Mouse (Mus musculus): ENCODE results near the gene Pglyrp1. TPM values are rescaled to one million over a fixed set of nuclear protein-coding genes. Genes with fewer than 3 reads are reported as not detected.
A peak's percentile ranks its signal among the peaks of the same experiment; 100 is the strongest.

Gene Pglyrp1
- polyA plus RNA-seq, 1 experiment from 2014 or later = 2.1 TPM

DNA sequence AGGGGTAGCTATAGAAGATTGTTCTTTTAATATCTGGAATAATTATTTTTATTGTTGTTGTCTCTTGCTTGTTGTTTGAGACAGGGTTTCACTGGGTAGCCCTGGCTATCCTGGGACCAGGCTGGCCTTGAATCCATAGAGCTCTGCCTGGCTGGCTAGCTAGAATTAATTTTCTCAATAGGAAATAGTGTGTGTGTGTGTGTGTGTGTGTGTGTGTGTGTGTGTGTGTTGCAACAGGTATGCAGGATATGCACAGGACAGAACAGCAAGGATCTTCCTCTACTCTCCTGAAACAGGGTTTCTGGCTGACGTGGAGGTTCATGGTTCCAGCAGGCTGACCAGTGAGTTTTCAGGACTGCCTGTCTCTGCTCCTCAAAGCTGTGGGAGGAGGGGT is 30.0 kb upstream of the Pglyrp1 start:
- no peaks in the 10 kb centered on the region for H3K27me3 ChIP-seq (ENCODE audit: control insufficient read depth, insufficient read depth, low read length)
- no peaks in the 10 kb centered on the region for H3K9me3 ChIP-seq (ENCODE audit: control insufficient read depth, low read length)
- no peak overlapping the region for H3K27ac ChIP-seq (ENCODE audit: low read depth, low read length)
- no peak overlapping the region for H3K9ac ChIP-seq (ENCODE audit: low read length)
- H3K36me3 ChIP-seq (ENCODE audit: control insufficient read depth, insufficient read depth, low read length) = no peaks in the 10 kb centered on the region
- no peak overlapping the region for H3K4me2 ChIP-seq (ENCODE audit: low read depth)
- DNase-seq (ENCODE audit: low spot score) (no peak), ATAC-seq (ENCODE audit: insufficient read depth, low FRiP score, low TSS enrichment) (no peak)
- H3K4me3 ChIP-seq (ENCODE audit: low read depth, low read length) = no peak overlapping the region
- WGBS = 88% methylated on average over 1 of the region's 1 CpGs
- no peaks in the 10 kb centered on the region for H3K4me1 ChIP-seq (ENCODE audit: control insufficient read depth, insufficient read depth, low read length)

DNA sequence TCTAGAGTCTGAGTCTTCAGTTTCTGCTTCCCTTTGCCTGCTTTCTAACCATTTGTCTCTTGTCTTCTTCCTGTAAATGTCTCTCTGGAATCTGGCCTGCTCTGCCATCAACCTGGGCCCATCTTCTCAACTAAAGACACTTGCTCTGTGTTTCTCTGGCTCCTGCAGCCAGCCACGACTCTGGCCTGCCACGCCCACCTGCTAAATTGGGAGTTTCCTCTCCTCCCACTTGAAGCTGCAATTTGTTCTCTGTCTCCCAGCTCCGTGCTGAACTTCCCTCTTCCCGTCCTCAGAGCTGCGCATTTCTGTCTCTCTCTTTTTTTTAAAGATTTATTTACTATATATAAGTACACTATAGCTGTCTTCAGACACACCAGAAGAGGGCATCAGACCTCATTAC is 26.3 kb upstream of the Pglyrp1 start:
- Histone ChIP-seq H3K4me2 (ENCODE audit: low read depth) (no peak overlapping the region), H3K9ac (ENCODE audit: low read length) (no peak overlapping the region), H3K9me3 (ENCODE audit: control insufficient read depth, low read length) (no peaks in the 10 kb centered on the region), H3K27ac (ENCODE audit: low read depth, low read length) (no peak overlapping the region), H3K4me1 (ENCODE audit: control insufficient read depth, insufficient read depth, low read length) (no peaks in the 10 kb centered on the region), H3K4me3 (ENCODE audit: low read depth, low read length) (no peak overlapping the region), H3K27me3 (ENCODE audit: control insufficient read depth, insufficient read depth, low read length) (no peaks in the 10 kb centered on the region), H3K36me3 (ENCODE audit: control insufficient read depth, insufficient read depth, low read length) (no peaks in the 10 kb centered on the region)
- DNase-seq (ENCODE audit: low spot score) (no peak), ATAC-seq (ENCODE audit: insufficient read depth, low FRiP score, low TSS enrichment) (no peak)
- WGBS = 32% methylated on average over 5 of the region's 5 CpGs

DNA sequence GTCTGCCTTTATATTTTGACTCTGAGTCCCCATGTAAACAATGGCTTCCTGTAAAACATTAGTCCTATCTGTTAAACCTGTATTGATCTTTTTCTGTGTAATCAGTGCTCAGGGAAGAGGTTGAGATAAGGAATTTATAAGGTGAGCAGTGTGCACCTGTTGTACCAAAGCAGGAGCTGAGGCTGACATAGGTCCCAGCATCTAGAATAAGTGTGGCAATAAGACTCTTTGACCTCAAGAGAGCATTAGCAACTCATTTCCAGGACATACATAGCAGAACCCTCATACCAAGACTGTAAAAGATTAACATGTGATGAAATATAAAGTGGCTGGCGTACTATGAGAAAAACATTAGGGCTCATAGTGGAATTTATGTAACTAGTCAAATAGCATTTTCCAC is 22.7 kb upstream of the Pglyrp1 start:
- H3K27me3 ChIP-seq (ENCODE audit: control insufficient read depth, insufficient read depth, low read length) = no peaks in the 10 kb centered on the region
- 95% methylated on average over 1 of the region's 1 CpGs for WGBS
- no peak for ATAC-seq (ENCODE audit: insufficient read depth, low FRiP score, low TSS enrichment)
- H3K9ac ChIP-seq (ENCODE audit: low read length) = no peak overlapping the region
- H3K4me1 ChIP-seq (ENCODE audit: control insufficient read depth, insufficient read depth, low read length) = no peaks in the 10 kb centered on the region
- no peaks in the 10 kb centered on the region for H3K9me3 ChIP-seq (ENCODE audit: control insufficient read depth, low read length)
- no peaks in the 10 kb centered on the region for H3K36me3 ChIP-seq (ENCODE audit: control insufficient read depth, insufficient read depth, low read length)
- no peak overlapping the region for H3K4me2 ChIP-seq (ENCODE audit: low read depth)
- DNase-seq (ENCODE audit: low spot score) = no peak
- H3K4me3 ChIP-seq (ENCODE audit: low read depth, low read length) = no peak overlapping the region
- no peak overlapping the region for H3K27ac ChIP-seq (ENCODE audit: low read depth, low read length)

DNA sequence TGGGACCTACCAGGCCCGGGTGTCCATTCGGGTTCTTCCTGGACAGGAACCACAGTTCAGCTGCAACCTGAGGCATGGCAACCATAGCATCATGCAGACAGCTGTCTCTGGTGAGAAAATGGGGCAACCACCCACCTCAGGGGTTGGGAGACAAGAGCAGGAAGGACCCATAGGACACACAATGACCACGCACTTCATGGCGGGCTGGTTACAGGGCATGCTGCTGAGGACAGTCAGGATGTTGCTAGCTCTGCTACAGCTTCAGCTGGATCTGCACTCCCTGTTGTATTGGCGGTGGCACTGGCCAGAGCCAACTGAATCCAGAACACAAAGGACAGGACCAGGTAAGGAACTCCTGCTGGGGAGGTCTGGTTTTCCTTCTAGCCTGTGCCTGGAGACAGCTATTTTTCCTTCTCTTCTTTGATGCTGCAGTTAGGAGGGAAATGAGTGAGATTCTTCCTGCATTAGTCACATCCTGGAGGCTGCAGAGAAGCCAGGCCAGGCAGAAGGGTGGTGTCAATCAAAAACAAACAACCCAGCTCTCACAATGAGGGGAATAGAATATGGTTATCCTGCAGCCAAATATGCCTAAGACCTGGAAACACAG is 12.7 kb upstream of the Pglyrp1 start:
- Histone ChIP-seq H3K27me3 (ENCODE audit: control insufficient read depth, insufficient read depth, low read length) (no peaks in the 10 kb centered on the region), H3K27ac (ENCODE audit: low read depth, low read length) (0 out of 2 replicates have a peak overlapping the region, but pooled peaks have one; percentile 42), H3K4me2 (ENCODE audit: low read depth) (no peak overlapping the region), H3K36me3 (ENCODE audit: control insufficient read depth, insufficient read depth, low read length) (no peaks in the 10 kb centered on the region), H3K9me3 (ENCODE audit: control insufficient read depth, low read length) (no peaks in the 10 kb centered on the region; the same call in 1 of the 2 replicates), H3K9ac (ENCODE audit: low read length) (no peak overlapping the region), H3K4me3 (ENCODE audit: low read depth, low read length) (no peak overlapping the region), H3K4me1 (ENCODE audit: control insufficient read depth, insufficient read depth, low read length) (no peaks in the 10 kb centered on the region)
- ATAC-seq (ENCODE audit: insufficient read depth, low FRiP score, low TSS enrichment) (no peak), DNase-seq (ENCODE audit: low spot score) (no peak)
- WGBS = 77% methylated on average over 5 of the region's 5 CpGs

DNA sequence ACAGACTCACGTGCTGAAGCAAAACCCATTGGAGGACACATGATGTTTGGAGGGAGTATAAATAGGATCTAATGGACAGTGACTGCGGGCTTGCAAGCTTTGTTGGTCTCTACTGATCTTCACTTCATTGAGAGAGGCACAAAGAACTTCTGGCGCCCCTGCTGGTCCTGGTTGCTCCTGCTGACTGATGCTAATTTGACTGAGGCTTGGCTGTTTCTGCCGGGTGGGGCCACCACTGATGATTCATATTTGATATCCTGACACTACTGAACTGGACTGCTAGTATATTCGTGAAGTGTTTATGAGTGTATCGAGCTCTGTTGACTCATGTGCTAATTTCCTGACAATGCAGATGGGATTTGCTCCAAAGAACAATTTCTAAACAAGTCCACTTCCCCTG is 8.3 kb upstream of the Pglyrp1 start:
- DNase-seq (ENCODE audit: low spot score) (no peak), ATAC-seq (ENCODE audit: insufficient read depth, low FRiP score, low TSS enrichment) (no peak)
- no peaks in the 10 kb centered on the region for H3K27me3 ChIP-seq (ENCODE audit: control insufficient read depth, insufficient read depth, low read length)
- no peak overlapping the region for H3K27ac ChIP-seq (ENCODE audit: low read depth, low read length)
- H3K4me3 ChIP-seq (ENCODE audit: low read depth, low read length) = no peak overlapping the region
- no peak overlapping the region for H3K4me2 ChIP-seq (ENCODE audit: low read depth)
- WGBS = 91% methylated on average over 6 of the region's 6 CpGs
- H3K36me3 ChIP-seq (ENCODE audit: control insufficient read depth, insufficient read depth, low read length) = no peaks in the 10 kb centered on the region
- H3K9me3 ChIP-seq (ENCODE audit: control insufficient read depth, low read length) = no peaks in the 10 kb centered on the region; the same call in 1 of the 2 replicates
- H3K9ac ChIP-seq (ENCODE audit: low read length) = no peak overlapping the region
- H3K4me1 ChIP-seq (ENCODE audit: control insufficient read depth, insufficient read depth, low read length) = no peaks in the 10 kb centered on the region

DNA sequence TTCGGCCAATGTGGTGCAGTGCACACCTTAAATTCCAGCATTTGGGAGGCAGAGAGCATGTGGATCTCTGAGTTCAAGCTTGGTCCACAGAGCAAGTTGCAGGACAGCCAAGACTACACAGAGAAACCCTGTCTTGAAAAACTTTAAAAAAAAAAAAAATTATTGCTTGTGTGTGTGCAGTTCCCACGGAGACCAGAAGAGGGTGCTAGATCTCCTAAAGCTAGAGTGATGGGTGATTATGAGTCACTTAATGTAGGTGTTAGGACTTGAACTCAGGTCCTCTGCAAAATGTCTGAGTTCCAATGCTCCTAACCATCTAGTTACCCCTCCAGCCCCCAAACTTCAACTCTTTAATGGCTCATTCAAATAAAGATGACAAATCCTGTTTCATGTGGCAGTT is 2.6 kb upstream of the Pglyrp1 start:
- no peak overlapping the region for H3K4me3 ChIP-seq (ENCODE audit: low read depth, low read length)
- H3K4me1 ChIP-seq (ENCODE audit: control insufficient read depth, insufficient read depth, low read length) = no peaks in the 10 kb centered on the region
- no peaks in the 10 kb centered on the region for H3K36me3 ChIP-seq (ENCODE audit: control insufficient read depth, insufficient read depth, low read length)
- H3K9me3 ChIP-seq (ENCODE audit: control insufficient read depth, low read length) = no peaks in the 10 kb centered on the region
- H3K27me3 ChIP-seq (ENCODE audit: control insufficient read depth, insufficient read depth, low read length) = no peaks in the 10 kb centered on the region
- no peak overlapping the region for H3K27ac ChIP-seq (ENCODE audit: low read depth, low read length)
- H3K9ac ChIP-seq (ENCODE audit: low read length) = no peak overlapping the region
- H3K4me2 ChIP-seq (ENCODE audit: low read depth) = no peak overlapping the region
- ATAC-seq (ENCODE audit: insufficient read depth, low FRiP score, low TSS enrichment) (no peak), DNase-seq (ENCODE audit: low spot score) (no peak)
- 86% methylated on average over 2 of the region's 2 CpGs for WGBS

DNA sequence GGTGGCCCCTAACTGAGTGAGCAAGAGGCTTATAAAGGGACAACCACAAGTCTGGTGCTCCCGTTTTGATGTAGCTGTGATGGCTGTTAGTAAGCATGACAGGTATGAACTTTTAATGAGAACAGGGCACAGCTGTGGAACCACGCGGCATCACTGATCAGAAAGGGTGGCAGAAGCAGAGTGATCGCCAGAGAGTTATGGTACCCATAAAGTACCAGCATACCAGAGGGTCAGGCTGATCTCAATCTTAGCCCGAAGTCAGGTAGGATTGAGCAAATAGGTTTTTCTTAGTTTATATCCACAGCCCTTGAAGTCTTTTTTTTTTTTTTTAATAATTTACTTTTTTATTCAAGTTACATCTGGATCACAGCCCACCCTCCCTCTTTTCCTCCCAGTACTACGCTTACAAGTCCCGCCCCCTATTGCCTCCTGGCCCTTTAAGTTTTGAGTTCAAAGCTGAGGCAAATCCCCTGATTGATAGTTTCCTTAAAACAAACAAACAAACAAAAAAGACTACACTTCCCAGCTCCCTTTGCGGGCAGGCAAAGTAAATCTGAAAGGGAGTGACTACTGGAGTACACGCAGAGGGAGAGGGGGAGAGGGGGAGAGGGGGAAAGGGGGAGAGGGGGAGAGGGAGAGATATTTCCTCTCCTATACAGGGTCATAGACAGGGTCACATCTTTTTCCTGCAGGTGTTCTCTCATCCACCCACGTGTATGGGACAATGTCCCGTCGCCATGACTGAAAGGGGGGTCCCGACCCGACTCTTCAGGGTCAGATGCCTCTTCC is 1.1 kb downstream of the Pglyrp1 start:
- Histone ChIP-seq H3K4me1 (ENCODE audit: control insufficient read depth, insufficient read depth, low read length) (no peaks in the 10 kb centered on the region), H3K27ac (ENCODE audit: low read depth, low read length) (no peak overlapping the region), H3K36me3 (ENCODE audit: control insufficient read depth, insufficient read depth, low read length) (no peaks in the 10 kb centered on the region), H3K4me2 (ENCODE audit: low read depth) (peak overlapping the region; percentile 73), H3K9me3 (ENCODE audit: control insufficient read depth, low read length) (no peaks in the 10 kb centered on the region), H3K27me3 (ENCODE audit: control insufficient read depth, insufficient read depth, low read length) (no peaks in the 10 kb centered on the region), H3K4me3 (ENCODE audit: low read depth, low read length) (peak overlapping the region; percentile 35), H3K9ac (ENCODE audit: low read length) (peak overlapping the region; percentile 39; the same call in 1 of the 2 replicates)
- 36% methylated on average over 13 of the region's 14 CpGs for WGBS
- DNase-seq (ENCODE audit: low spot score) (no peak), ATAC-seq (ENCODE audit: insufficient read depth, low FRiP score, low TSS enrichment) (peak; percentile 60)

DNA sequence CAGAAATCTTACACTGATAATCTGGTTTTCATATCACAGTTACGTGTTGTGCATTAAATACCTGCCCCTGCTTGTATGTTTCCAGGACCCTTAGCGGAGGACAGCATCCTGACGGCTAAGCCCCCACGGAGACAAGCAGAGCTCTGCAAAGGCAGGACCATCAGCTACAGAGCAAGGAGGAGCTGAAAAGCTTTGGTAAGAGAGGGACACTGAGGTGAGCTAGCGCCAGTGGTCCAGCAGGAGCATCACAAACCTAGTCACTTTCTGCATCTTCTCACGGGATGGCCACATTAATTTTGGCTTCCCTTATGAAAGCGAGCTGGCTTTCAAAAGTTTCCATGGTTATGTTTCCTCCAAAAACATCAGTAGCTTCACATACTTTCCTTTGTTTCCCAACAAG is 1.7 kb downstream of the Pglyrp1 start:
- DNase-seq (ENCODE audit: low spot score) (peak; percentile 19), ATAC-seq (ENCODE audit: insufficient read depth, low FRiP score, low TSS enrichment) (peak; percentile 67)
- H3K4me2 ChIP-seq (ENCODE audit: low read depth) = peak overlapping the region; percentile 73
- H3K27me3 ChIP-seq (ENCODE audit: control insufficient read depth, insufficient read depth, low read length) = no peaks in the 10 kb centered on the region
- no peaks in the 10 kb centered on the region for H3K36me3 ChIP-seq (ENCODE audit: control insufficient read depth, insufficient read depth, low read length)
- 4% methylated on average over 7 of the region's 7 CpGs for WGBS
- H3K9me3 ChIP-seq (ENCODE audit: control insufficient read depth, low read length) = no peaks in the 10 kb centered on the region
- H3K4me3 ChIP-seq (ENCODE audit: low read depth, low read length) = peak overlapping the region; percentile 35
- H3K27ac ChIP-seq (ENCODE audit: low read depth, low read length) = no peak overlapping the region
- no peaks in the 10 kb centered on the region for H3K4me1 ChIP-seq (ENCODE audit: control insufficient read depth, insufficient read depth, low read length)
- peak overlapping the region; percentile 39 for H3K9ac ChIP-seq (ENCODE audit: low read length)

DNA sequence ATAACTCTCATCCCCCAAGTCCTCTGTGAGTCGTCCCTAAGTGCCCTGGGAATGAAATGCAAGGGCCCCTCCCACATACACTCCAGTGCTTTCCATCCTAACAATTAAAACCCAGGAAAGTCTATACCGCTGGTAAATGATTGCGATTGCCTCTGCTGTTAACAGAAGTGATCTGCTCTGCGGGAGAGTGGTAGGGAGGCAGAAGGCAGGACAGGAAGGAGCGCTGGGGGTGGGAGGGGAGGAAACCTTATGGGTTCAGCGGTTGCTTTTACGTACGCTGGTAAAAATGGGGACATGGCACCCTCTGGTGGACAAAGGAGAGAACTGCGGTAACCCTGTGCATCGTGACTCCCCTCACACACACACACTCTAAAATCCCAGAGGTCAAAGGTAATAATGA is 2.1 kb downstream of the Pglyrp1 start:
- H3K9ac ChIP-seq (ENCODE audit: low read length) = no peak overlapping the region; the same call in 1 of the 2 replicates
- H3K4me1 ChIP-seq (ENCODE audit: control insufficient read depth, insufficient read depth, low read length) = no peaks in the 10 kb centered on the region
- H3K9me3 ChIP-seq (ENCODE audit: control insufficient read depth, low read length) = no peaks in the 10 kb centered on the region
- peak overlapping the region; percentile 35 for H3K4me3 ChIP-seq (ENCODE audit: low read depth, low read length)
- H3K36me3 ChIP-seq (ENCODE audit: control insufficient read depth, insufficient read depth, low read length) = no peaks in the 10 kb centered on the region
- H3K27ac ChIP-seq (ENCODE audit: low read depth, low read length) = no peak overlapping the region
- 0% methylated on average over 10 of the region's 10 CpGs for WGBS
- H3K4me2 ChIP-seq (ENCODE audit: low read depth) = peak overlapping the region; percentile 73
- no peaks in the 10 kb centered on the region for H3K27me3 ChIP-seq (ENCODE audit: control insufficient read depth, insufficient read depth, low read length)
- peak; percentile 79 for ATAC-seq (ENCODE audit: insufficient read depth, low FRiP score, low TSS enrichment)
- peak; percentile 84 for DNase-seq (ENCODE audit: low spot score)
